In the genomic region with DNA sequence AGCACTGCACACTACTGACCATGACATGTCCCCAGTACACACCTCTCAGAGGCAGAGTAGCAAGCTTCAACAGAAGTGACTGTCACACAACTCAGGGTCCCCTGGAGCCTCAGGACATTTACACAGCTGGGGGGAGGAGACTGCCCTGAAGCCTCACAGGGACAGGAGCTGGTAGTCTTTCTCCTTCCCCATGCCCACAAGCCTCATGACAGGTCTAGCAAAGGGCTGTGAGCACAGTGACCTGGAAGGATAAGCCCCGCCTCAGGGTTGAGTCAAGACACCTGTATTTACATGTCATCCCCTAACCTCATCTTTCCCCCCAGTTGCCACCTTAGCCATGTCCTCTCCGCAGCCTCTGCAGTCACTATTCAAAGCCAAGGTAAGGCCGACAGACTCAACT, we compare ENCODE assay signal across 10 mouse cellular contexts. TPM values are rescaled to one million over a fixed set of nuclear protein-coding genes. Genes with fewer than 3 reads are reported as not detected.
DNase-seq lines count a peak whose midpoint lies in the region; ATAC-seq and TF ChIP-seq lines count a peak whose summit lies in the region.
"Had no signal": no experiment of that assay in that cellular context is flagged by ENCODE, and none has a peak within 500 bp of the region (broad histone marks: within the 10 kb centered on the region; RNA-seq: fewer than 3 reads in every experiment).

No protein-coding gene starts in this region.

- WGBS in heart, embryonic 12.5 days, result 32% methylated on average over 3 of the region's 3 CpGs
- WGBS in embryonic facial prominence, embryonic 10.5 days, result 46% methylated on average over 3 of the region's 3 CpGs
- 40% methylated on average over 3 of the region's 3 CpGs for WGBS in hindbrain, embryonic 14.5 days
- WGBS in midbrain, embryonic 11.5 days, result 40% methylated on average over 3 of the region's 3 CpGs

- no peaks in the 10 kb centered on the region for H3K9me3 ChIP-seq in heart, embryonic 12.5 days (replicated peaks)
- no peaks in the 10 kb centered on the region for H3K9me3 ChIP-seq in embryonic facial prominence, embryonic 10.5 days
- H3K9me3 ChIP-seq in hindbrain, embryonic 14.5 days (ENCODE audit: control insufficient read depth, low read length), result no peaks in the 10 kb centered on the region
- no peaks in the 10 kb centered on the region for H3K9me3 ChIP-seq in midbrain, embryonic 11.5 days (ENCODE audit: control insufficient read depth, low read length)

- DNase-seq in heart, postnatal 10 days, result no peak
- DNase-seq in embryonic facial prominence, embryonic 10.5 days (ENCODE audit: low spot score), result no peak
- DNase-seq in hindbrain, embryonic 14.5 days (ENCODE audit: low spot score), result no peak
- no peak for DNase-seq in midbrain, embryonic 11.5 days (ENCODE audit: low spot score, missing footprints)
- DNase-seq in gastrocnemius, adult 18-20 months (ENCODE audit: low spot score), result no peak
- DNase-seq in retina, postnatal 1 day, result no peak
- DNase-seq in gastrocnemius, adult 2 months, result no peak
- DNase-seq: cerebellum, adult 18-20 months; right cerebral cortex, postnatal 25 days had no signal

- ATAC-seq in heart, embryonic 12.5 days (ENCODE audit: insufficient number of reproducible peaks, low FRiP score), result 0 out of 2 replicates have a peak, but pooled peaks have one; percentile 13
- ATAC-seq in hindbrain, embryonic 14.5 days (ENCODE audit: low FRiP score), result peak; percentile 43; the same call in 1 of the 2 replicates
- no peak for ATAC-seq in midbrain, embryonic 11.5 days (ENCODE audit: low FRiP score)

- TF ChIP-seq CTCF in gastrocnemius, adult 2 months (IDR thresholded peaks at IDR 0.05), result no peak

- H3K27ac ChIP-seq in heart, embryonic 12.5 days (ENCODE audit: poor library complexity, severe bottlenecking), result no peak overlapping the region
- no peak overlapping the region for H3K27ac ChIP-seq in embryonic facial prominence, embryonic 10.5 days (replicated peaks)
- H3K27ac ChIP-seq in hindbrain, embryonic 14.5 days, result no peak overlapping the region
- no peak overlapping the region for H3K27ac ChIP-seq in midbrain, embryonic 11.5 days (ENCODE audit: low read depth, low read length)
- H3K27ac ChIP-seq in gastrocnemius, adult 2 months, result no peak overlapping the region

- H3K36me3 ChIP-seq in heart, embryonic 12.5 days, result no peaks in the 10 kb centered on the region
- H3K36me3 ChIP-seq in embryonic facial prominence, embryonic 10.5 days (replicated peaks), result no peaks in the 10 kb centered on the region
- H3K36me3 ChIP-seq in hindbrain, embryonic 14.5 days (replicated peaks; ENCODE audit: control insufficient read depth, insufficient read depth), result no peaks in the 10 kb centered on the region
- no peaks in the 10 kb centered on the region for H3K36me3 ChIP-seq in midbrain, embryonic 11.5 days (ENCODE audit: control insufficient read depth, insufficient read depth, low read length)

- peaks cover 7% of the 10 kb centered on the region for H3K4me1 ChIP-seq in heart, embryonic 12.5 days (replicated peaks)
- peaks cover 8% of the 10 kb centered on the region for H3K4me1 ChIP-seq in embryonic facial prominence, embryonic 10.5 days
- no peaks in the 10 kb centered on the region for H3K4me1 ChIP-seq in hindbrain, embryonic 14.5 days (replicated peaks; ENCODE audit: control insufficient read depth, insufficient read depth, low read length)
- peaks cover 3% of the 10 kb centered on the region; the same call in 1 of the 2 replicates for H3K4me1 ChIP-seq in midbrain, embryonic 11.5 days (ENCODE audit: control insufficient read depth, insufficient read depth, low read length)

- peak overlapping the region; percentile 11; the same call in 1 of the 2 replicates for H3K4me3 ChIP-seq in heart, embryonic 12.5 days
- peak overlapping the region; percentile 41; the same call in 1 of the 2 replicates for H3K4me3 ChIP-seq in embryonic facial prominence, embryonic 10.5 days
- H3K4me3 ChIP-seq in hindbrain, embryonic 14.5 days (replicated peaks; ENCODE audit: low read length), result peak overlapping the region; percentile 12; the same call in 1 of the 2 replicates
- H3K4me3 ChIP-seq in midbrain, embryonic 11.5 days (ENCODE audit: low read depth, low read length), result no peak overlapping the region
- H3K4me3 ChIP-seq in gastrocnemius, adult 2 months, result no peak overlapping the region

- peak overlapping the region; percentile 53 for H3K4me2 ChIP-seq in heart, embryonic 12.5 days
- H3K4me2 ChIP-seq in hindbrain, embryonic 14.5 days (replicated peaks), result peak overlapping the region; percentile 39; the same call in 1 of the 2 replicates
- peak overlapping the region; percentile 38 for H3K4me2 ChIP-seq in midbrain, embryonic 11.5 days

- H3K27me3 ChIP-seq in heart, embryonic 12.5 days (replicated peaks), result peaks cover 13% of the 10 kb centered on the region
- H3K27me3 ChIP-seq in embryonic facial prominence, embryonic 10.5 days (replicated peaks; ENCODE audit: low read depth, poor library complexity, severe bottlenecking), result peaks cover 14% of the 10 kb centered on the region
- no peaks in the 10 kb centered on the region for H3K27me3 ChIP-seq in hindbrain, embryonic 14.5 days (ENCODE audit: control insufficient read depth, insufficient read depth, low read length)
- H3K27me3 ChIP-seq in midbrain, embryonic 11.5 days (ENCODE audit: control insufficient read depth, insufficient read depth, low read length), result no peaks in the 10 kb centered on the region

- intact Hi-C loops in heart, postnatal 10 days (cut with DNase I), result no loop called here
- intact Hi-C loops in gastrocnemius, adult 2 months (cut with DNase I), result loop anchor here (5.0 kb wide), 1 partner anchor 474 kb away; no protein-coding TSS in a partner anchor

- H3K9ac ChIP-seq in heart, embryonic 12.5 days, result no peak overlapping the region
- H3K9ac ChIP-seq in hindbrain, embryonic 14.5 days, result no peak overlapping the region
- no peak overlapping the region for H3K9ac ChIP-seq in midbrain, embryonic 11.5 days (ENCODE audit: low read length)

RNA-seq across cellular contexts. Expression of a gene that starts 15.7 kb away (rescaled TPM):
- 1.6 and 2.1 TPM in 2 replicates for polyA plus RNA-seq in heart, embryonic 12.5 days (2016; fragmentation: Nextera tagmentation; extraction: Ambion mirVana)
- total RNA-seq in heart, postnatal 10 days (2021), result 1 to 10 TPM; 1.3 to 2.4 TPM
- polyA plus RNA-seq in embryonic facial prominence, embryonic 10.5 days (2016; fragmentation: Nextera tagmentation; extraction: Ambion mirVana), result 6.0 and 7.9 TPM in 2 replicates
- 57.3 and 61.0 TPM in 2 replicates for polyA plus RNA-seq in hindbrain, embryonic 14.5 days (2014; fragmentation: Nextera tagmentation; extraction: Ambion mirVana)
- 12.9 and 15.3 TPM in 2 replicates for polyA plus RNA-seq in midbrain, embryonic 11.5 days (2014; fragmentation: Nextera tagmentation; extraction: Ambion mirVana)
- not detected for total RNA-seq in gastrocnemius, adult 18-20 months (2021)
- not detected for total RNA-seq in gastrocnemius, adult 2 months (2021)

RNA-seq across cellular contexts. Expression of a gene that starts 39.6 kb away (rescaled TPM):
- polyA plus RNA-seq in heart, embryonic 12.5 days (2016; fragmentation: Nextera tagmentation; extraction: Ambion mirVana), result 3.4 and 3.7 TPM in 2 replicates
- 10 to 100 TPM; 12.0 to 12.2 TPM for total RNA-seq in heart, postnatal 10 days (2021)
- polyA plus RNA-seq in embryonic facial prominence, embryonic 10.5 days (2016; fragmentation: Nextera tagmentation; extraction: Ambion mirVana), result 0.54 and 0.72 TPM in 2 replicates
- 0.21 and 0.41 TPM in 2 replicates for polyA plus RNA-seq in hindbrain, embryonic 14.5 days (2014; fragmentation: Nextera tagmentation; extraction: Ambion mirVana)
- polyA plus RNA-seq in midbrain, embryonic 11.5 days (2014; fragmentation: Nextera tagmentation; extraction: Ambion mirVana), result 0.38 and 0.63 TPM in 2 replicates
- 1 to 10 TPM; 1.7 to 2.4 TPM for total RNA-seq in gastrocnemius, adult 18-20 months (2021)
- 1 to 10 TPM; 2.1 to 2.9 TPM for total RNA-seq in gastrocnemius, adult 2 months (2021)

RNA-seq across cellular contexts. Expression of a gene that starts 52.2 kb away (rescaled TPM):
- polyA plus RNA-seq in heart, embryonic 12.5 days (2016; fragmentation: Nextera tagmentation; extraction: Ambion mirVana), result 2.0 and 2.4 TPM in 2 replicates
- 1 to 10 TPM; 5.1 to 5.4 TPM for total RNA-seq in heart, postnatal 10 days (2021)
- 0.55 TPM in 1 of 2 replicates, not detected in the other for polyA plus RNA-seq in embryonic facial prominence, embryonic 10.5 days (2016; fragmentation: Nextera tagmentation; extraction: Ambion mirVana)
- 1.4 and 1.5 TPM in 2 replicates for polyA plus RNA-seq in hindbrain, embryonic 14.5 days (2014; fragmentation: Nextera tagmentation; extraction: Ambion mirVana)
- 0.44 and 0.48 TPM in 2 replicates for polyA plus RNA-seq in midbrain, embryonic 11.5 days (2014; fragmentation: Nextera tagmentation; extraction: Ambion mirVana)
- under 1 TPM; 0.78 TPM for total RNA-seq in gastrocnemius, adult 18-20 months (2021)
- 1 to 10 TPM in 1 of 2 experiments, not detected in 1; 1.4 TPM for total RNA-seq in gastrocnemius, adult 2 months (2021)

Comparison
In these comparisons a context has a peak if more than half of its experiments do, and no peak if none do; other contexts are left out.
1. H3K4me3 ChIP-seq: peak in heart, embryonic 12.5 days (single experiment), embryonic facial prominence, embryonic 10.5 days (single experiment) and hindbrain, embryonic 14.5 days (single experiment); none in midbrain, embryonic 11.5 days (single experiment) and gastrocnemius, adult 2 months (single experiment).
2. Peak in every context shown above with its lines, with median percentiles within 50 percentile points of each other: H3K4me2 ChIP-seq.